Mouse (Mus musculus) liver, embryonic 14.5 days (tissue): ENCODE results near the gene Mafb. TPM values are rescaled to one million over a fixed set of nuclear protein-coding genes. Genes with fewer than 3 reads are reported as not detected.

ENCODE experiments used
- ATAC-seq: fragments of 200-750 bp; cut with Nextera tagmentation; 2 replicates; pipeline ENCODE4 v1.8.0; 2017; ENCODE audit warnings: moderate number of reproducible peaks, mild to moderate bottlenecking, moderate library complexity; ENCODE audit not compliant: insufficient read depth
- DNase-seq, 3 experiments: peaks; one replicate each; pipeline ENCODE4 v3.0.0-alpha.2; 2012 to 2013; ENCODE audit warnings: low read depth in 3 of 3, low spot score in 3 of 3
- H3K27ac ChIP-seq: fragments of 300-500 bp; sonication (generic); 2 replicates; pipeline ENCODE4 v1.5.1; 2014; ENCODE audit warnings: moderate library complexity, mild to moderate bottlenecking, control low read depth, inconsistent platforms
- H3K27me3 ChIP-seq: fragments of 300-500 bp; sonication (generic); 2 replicates; pipeline ENCODE4 v1.6.1; 2014; ENCODE audit warnings: mild to moderate bottlenecking, low read length, moderate library complexity; ENCODE audit not compliant: control insufficient read depth, insufficient read depth
- H3K36me3 ChIP-seq: fragments of 300-500 bp; sonication (generic); replicated peaks from 2 replicates; pipeline ENCODE4 v1.6.1; 2014; ENCODE audit warnings: low read depth; ENCODE audit not compliant: control insufficient read depth, insufficient read depth
- H3K4me1 ChIP-seq, 2 experiments: fragments of 200-500 bp in 1 of 2; fragments of 300-500 bp in 1 of 2; sonication (generic) in 1 of 2; replicated peaks; 2 replicates each; pipeline ENCODE4 v1.6.1; 2012 to 2014; ENCODE audit warnings: antibody characterized with exemption in 1 of 2, inconsistent platforms in 1 of 2, low read length in 1 of 2; ENCODE audit not compliant: control insufficient read depth in 2 of 2, insufficient read depth in 2 of 2
- H3K4me2 ChIP-seq: fragments of 300-500 bp; sonication (generic); 2 replicates; pipeline ENCODE4 v1.6.1; 2014; ENCODE audit warnings: low read depth, mild to moderate bottlenecking, control low read depth, moderate library complexity
- H3K4me3 ChIP-seq, 2 experiments: fragments of 200-500 bp in 1 of 2; fragments of 300-500 bp in 1 of 2; sonication (generic) in 1 of 2; 2 replicates each; pipeline ENCODE4 v1.5.1; 2012 to 2014; ENCODE audit warnings: low read depth in 2 of 2, low read length in 2 of 2, mild to moderate bottlenecking in 2 of 2, control low read depth in 1 of 2, inconsistent platforms in 1 of 2, moderate library complexity in 1 of 2; ENCODE audit not compliant: insufficient read depth in 1 of 2
- H3K9ac ChIP-seq: fragments of 300-500 bp; sonication (generic); replicated peaks from 2 replicates; pipeline ENCODE4 v1.6.1; 2014; ENCODE audit warnings: mild to moderate bottlenecking, control low read depth, moderate library complexity
- H3K9me3 ChIP-seq: fragments of 300-500 bp; sonication (generic); 2 replicates; pipeline ENCODE4 v1.6.1; 2016; ENCODE audit warnings: low read length, mixed read lengths; ENCODE audit not compliant: control insufficient read depth
- CTCF ChIP-seq: IDR thresholded peaks from 2 replicates; pipeline ENCODE4 v1.5.1; 2016; ENCODE audit warnings: antibody characterized with exemption, low read depth, control low read depth
- EP300 ChIP-seq: IDR thresholded peaks from 2 replicates; pipeline ENCODE4 v1.6.1; 2016; ENCODE audit warnings: antibody characterized with exemption, low read depth
- WGBS: fragments of 180-500 bp; shearing (Covaris S2); extraction: QIAGEN DNeasy Blood & Tissue Kit; methylation state at CpG from one replicate; pipeline ENCODE4 v1.1.7; 2014; ENCODE audit not compliant: insufficient replicate concordance; 5-methylcytosine and 5-hydroxymethylcytosine counted together
- polyA plus RNA-seq, 2 experiments: library from polyadenylated mRNA; depleted of rRNA in 1 of 2; stranded (reverse) in 1 of 2; unstranded in 1 of 2; fragments of >200 nt; fragmentation: Nextera tagmentation in 1 of 2; extraction: Ambion mirVana in 1 of 2; gene quantifications; 2 replicates each; pipeline versions ENCODE4 v1.2.1 to v1.2.3; 2012 to 2014

Gene Mafb
- polyA plus RNA-seq, 2 experiments = 2.0 to 2.3 TPM

DNA sequence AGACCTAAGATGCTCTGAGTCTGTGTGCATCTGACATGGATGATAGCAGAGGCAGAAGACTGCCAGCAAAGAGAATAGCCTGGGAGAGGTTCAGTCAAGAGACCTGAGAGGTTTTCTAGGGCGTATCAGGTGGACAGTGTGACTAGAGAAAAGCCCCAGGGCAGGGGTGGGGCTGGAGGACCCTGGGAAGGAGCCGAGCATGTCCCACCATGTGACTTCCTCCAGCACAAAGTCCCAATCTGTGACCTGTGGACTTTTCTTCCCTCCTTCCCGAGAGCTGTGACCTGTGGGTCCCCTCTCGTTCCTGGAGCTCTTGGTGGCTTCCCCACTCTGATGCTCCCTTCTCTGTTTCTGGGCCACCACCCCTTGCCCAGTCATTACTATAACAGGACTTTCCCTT is 26.7 kb downstream of the Mafb start:
- Histone ChIP-seq H3K9me3 (no peaks in the 10 kb centered on the region), H3K4me3 (no peak overlapping the region), H3K4me2 (no peak overlapping the region), H3K36me3 (no peaks in the 10 kb centered on the region), H3K27me3 (no peaks in the 10 kb centered on the region), H3K27ac (no peak overlapping the region), H3K9ac (no peak overlapping the region), H3K4me1 (0 out of 4 replicates have a peak, but pooled peaks cover 0 to 1% of the 10 kb centered on the region in 2 experiments)
- ATAC-seq (no peak), DNase-seq (no peak)
- 37% methylated on average over 4 of the region's 4 CpGs for WGBS
- TF ChIP-seq CTCF (no peak), EP300 (no peak)

DNA sequence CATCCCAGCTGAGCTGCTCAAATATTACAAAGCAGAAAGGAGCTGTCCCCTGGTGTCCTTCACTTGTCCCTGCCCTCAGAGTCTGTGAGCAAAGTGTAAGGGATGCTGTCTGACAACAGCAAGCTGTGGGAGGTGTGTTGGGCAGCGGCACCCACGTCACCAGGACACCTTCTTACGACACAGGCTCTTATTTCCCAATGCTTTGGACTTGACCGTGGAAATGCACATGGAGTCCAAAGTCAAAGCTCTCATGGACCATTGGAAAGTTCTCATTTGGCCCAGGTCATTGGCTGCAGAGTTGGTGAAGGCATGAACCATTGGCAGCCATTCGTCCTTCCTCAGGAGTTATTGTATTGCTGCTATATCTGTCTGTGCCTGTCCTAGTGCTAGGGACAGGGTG is 27.3 kb downstream of the Mafb start:
- DNase-seq = no peak
- H3K4me2 ChIP-seq = no peak overlapping the region
- no peaks in the 10 kb centered on the region for H3K36me3 ChIP-seq
- no peak overlapping the region for H3K4me3 ChIP-seq
- 0 out of 4 replicates have a peak, but pooled peaks cover 0 to 1% of the 10 kb centered on the region in 2 experiments for H3K4me1 ChIP-seq
- ATAC-seq = no peak
- 68% methylated on average over 5 of the region's 5 CpGs for WGBS
- H3K9me3 ChIP-seq = no peaks in the 10 kb centered on the region
- no peak overlapping the region for H3K9ac ChIP-seq
- no peak overlapping the region for H3K27ac ChIP-seq
- H3K27me3 ChIP-seq = no peaks in the 10 kb centered on the region
- TF ChIP-seq CTCF (no peak), EP300 (no peak)

- Histone ChIP-seq H3K4me2 (no peak overlapping the region), H3K4me1 (0 out of 4 replicates have a peak, but pooled peaks cover 0 to 4% of the 10 kb centered on the region in 2 experiments), H3K27ac (no peak overlapping the region), H3K9ac (no peak overlapping the region), H3K36me3 (no peaks in the 10 kb centered on the region), H3K4me3 (no peak overlapping the region), H3K9me3 (no peaks in the 10 kb centered on the region), H3K27me3 (no peaks in the 10 kb centered on the region)
- no peak for TF ChIP-seq EP300
- no peak for TF ChIP-seq CTCF
- DNase-seq (no peak), ATAC-seq (no peak)
- 19% methylated on average over 2 of the region's 2 CpGs for WGBS
Observed at GRCm38 (mm10) chr2:160336053-160336452, 30.8 kb downstream of the Mafb start.

GRCm38 (mm10) chr2:160335043-160335442 is 31.8 kb downstream of the Mafb start:
- no peaks in the 10 kb centered on the region for H3K9me3 ChIP-seq
- H3K9ac ChIP-seq = no peak overlapping the region
- no peaks in the 10 kb centered on the region for H3K36me3 ChIP-seq
- no peak overlapping the region for H3K27ac ChIP-seq
- 18% methylated on average over 1 of the region's 1 CpGs for WGBS
- ATAC-seq (no peak), DNase-seq (no peak)
- TF ChIP-seq EP300 (no peak), CTCF (no peak)
- H3K4me1 ChIP-seq = 0 out of 4 replicates have a peak, but pooled peaks cover 0 to 4% of the 10 kb centered on the region in 2 experiments
- H3K4me2 ChIP-seq = no peak overlapping the region
- H3K4me3 ChIP-seq = no peak overlapping the region
- H3K27me3 ChIP-seq = no peaks in the 10 kb centered on the region

- no peak for DNase-seq
- H3K9ac ChIP-seq = no peak within 1 kb of the TSS
- H3K4me2 ChIP-seq = no peak within 1 kb of the TSS
- TF ChIP-seq CTCF (no peak), EP300 (no peak)
- no peak within 1 kb of the TSS for H3K4me3 ChIP-seq
- ATAC-seq = no peak
- H3K27ac ChIP-seq = no peak within 1 kb of the TSS
- H3K9me3 ChIP-seq = no peaks in the 10 kb centered on the region
- WGBS = 51% methylated on average over 4 of the region's 4 CpGs
- no peaks in the 10 kb centered on the region for H3K27me3 ChIP-seq
- H3K36me3 ChIP-seq = no peaks in the 10 kb centered on the region
- H3K4me1 ChIP-seq = peaks cover 0 to 7% of the 10 kb centered on the region in 2 experiments; a peak in 1 of 4 replicates
Observed at GRCm38 (mm10) chr2:160334111-160334661, 32.7 kb downstream of the Mafb start, which contains the start of gene Gm826. TSS of gene Gm826 (minus strand) at chr2:160334162.
